Mouse (Mus musculus) limb, embryonic 15.5 days (tissue): ENCODE results near the gene Trim30c. TPM values are rescaled to one million over a fixed set of nuclear protein-coding genes. Genes with fewer than 3 reads are reported as not detected.
A peak's percentile ranks its signal among the peaks of the same experiment; 100 is the strongest.
"Not testable (repeated sequence)": the region's sequence is repeated elsewhere in the genome, so short reads cannot be mapped to it uniquely, and the experiment has no call there.

Experiments used
- ATAC-seq: fragments of 200-750 bp; cut with Nextera tagmentation; 2 replicates; pipeline ENCODE4 v1.8.0; 2017; ENCODE audit warnings: low read depth, moderate TSS enrichment; ENCODE audit not compliant: insufficient number of reproducible peaks, low FRiP score, low TSS enrichment
- H3K27ac ChIP-seq: fragments of 300-500 bp; sonication (generic); 2 replicates; pipeline ENCODE4 v1.5.1; 2015; ENCODE audit warnings: moderate library complexity, mild to moderate bottlenecking, inconsistent platforms
- H3K27me3 ChIP-seq: fragments of 300-500 bp; sonication (generic); 2 replicates; pipeline ENCODE4 v1.6.1; 2015; ENCODE audit warnings: inconsistent platforms
- H3K36me3 ChIP-seq: fragments of 300-500 bp; sonication (generic); 2 replicates; pipeline ENCODE4 v1.6.1; 2015; ENCODE audit warnings: inconsistent platforms
- H3K4me1 ChIP-seq: fragments of 300-500 bp; sonication (generic); 2 replicates; pipeline ENCODE4 v1.6.1; 2015; ENCODE audit warnings: inconsistent platforms
- H3K4me2 ChIP-seq: fragments of 300-500 bp; sonication (generic); 2 replicates; pipeline ENCODE4 v1.6.1; 2015; ENCODE audit warnings: mild to moderate bottlenecking, inconsistent platforms
- H3K4me3 ChIP-seq: fragments of 300-500 bp; sonication (generic); 2 replicates; pipeline ENCODE4 v1.5.1; 2015; ENCODE audit warnings: mild to moderate bottlenecking, inconsistent platforms
- H3K9ac ChIP-seq: fragments of 300-500 bp; sonication (generic); 2 replicates; pipeline ENCODE4 v1.6.1; 2015; ENCODE audit warnings: inconsistent platforms
- H3K9me3 ChIP-seq: fragments of 300-500 bp; sonication (generic); 2 replicates; pipeline ENCODE4 v1.6.1; 2016; ENCODE audit warnings: inconsistent platforms
- WGBS: fragments of 180-500 bp; shearing (Covaris S2); methylation state at CpG from one replicate; pipeline ENCODE4 v1.1.7; 2015; 5-methylcytosine and 5-hydroxymethylcytosine counted together
- polyA plus RNA-seq: library from polyadenylated mRNA; unstranded; fragments of >200 nt; fragmentation: Nextera tagmentation; extraction: Ambion mirVana; gene quantifications from 2 replicates; pipeline ENCODE4 v1.2.1, GENCODE M21; 2015

The Trim30c gene
- 0.14 and 0.36 TPM in 2 replicates for polyA plus RNA-seq

- WGBS: 66% methylated on average over 1 of the region's 1 CpGs
- no peaks in the 10 kb centered on the region for H3K36me3 ChIP-seq
- no peaks in the 10 kb centered on the region for H3K9me3 ChIP-seq
- no peak for ATAC-seq
- no peak within 1 kb of the TSS for H3K9ac ChIP-seq
- H3K4me2 ChIP-seq: no peak within 1 kb of the TSS
- H3K4me1 ChIP-seq: no peaks in the 10 kb centered on the region
- H3K4me3 ChIP-seq: no peak within 1 kb of the TSS
- H3K27me3 ChIP-seq: no peaks in the 10 kb centered on the region
- no peak within 1 kb of the TSS for H3K27ac ChIP-seq
Observed at GRCm38 (mm10) chr7:104400698-104401097, at the start of gene Trim30c. Trim30c (minus strand) TSS chr7:104400837.

- Histone ChIP-seq H3K27ac (no peak overlapping the region), H3K36me3 (no peaks in the 10 kb centered on the region), H3K9ac (no peak overlapping the region), H3K4me1 (no peaks in the 10 kb centered on the region), H3K9me3 (no peaks in the 10 kb centered on the region), H3K4me2 (no peak overlapping the region), H3K4me3 (no peak overlapping the region), H3K27me3 (no peaks in the 10 kb centered on the region)
- ATAC-seq: no peak
- WGBS: 50% methylated on average over 2 of the region's 2 CpGs
Observed at GRCm38 (mm10) chr7:104445961-104446645, 45.5 kb upstream of the Trim30c start.

- ATAC-seq: no peak
- H3K4me2 ChIP-seq: no peak overlapping the region
- H3K27ac ChIP-seq: no peak overlapping the region
- no peaks in the 10 kb centered on the region for H3K4me1 ChIP-seq
- H3K36me3 ChIP-seq: no peaks in the 10 kb centered on the region
- H3K27me3 ChIP-seq: no peaks in the 10 kb centered on the region
- no peak overlapping the region for H3K9ac ChIP-seq
- H3K9me3 ChIP-seq: no peaks in the 10 kb centered on the region
- H3K4me3 ChIP-seq: no peak overlapping the region
- WGBS: 88% methylated on average over 3 of the region's 3 CpGs
Observed at GRCm38 (mm10) chr7:104404460-104404950, 3.9 kb upstream of the Trim30c start.

- no peaks in the 10 kb centered on the region for H3K4me1 ChIP-seq
- no peak overlapping the region for H3K4me3 ChIP-seq
- H3K4me2 ChIP-seq: no peak overlapping the region
- H3K27me3 ChIP-seq: no peaks in the 10 kb centered on the region
- no peak overlapping the region for H3K27ac ChIP-seq
- no peaks in the 10 kb centered on the region for H3K36me3 ChIP-seq
- H3K9me3 ChIP-seq: no peaks in the 10 kb centered on the region
- no peak overlapping the region for H3K9ac ChIP-seq
- ATAC-seq: no peak
Observed at GRCm38 (mm10) chr7:104401140-104401539, 503 bp upstream of the Trim30c start.

- Histone ChIP-seq H3K27ac (no peak overlapping the region), H3K4me1 (no peaks in the 10 kb centered on the region), H3K9ac (no peak overlapping the region), H3K4me3 (no peak overlapping the region), H3K36me3 (no peaks in the 10 kb centered on the region), H3K4me2 (no peak overlapping the region), H3K27me3 (no peaks in the 10 kb centered on the region), H3K9me3 (no peaks in the 10 kb centered on the region)
- WGBS: 65% methylated on average over 1 of the region's 1 CpGs
- no peak for ATAC-seq
Observed at GRCm38 (mm10) chr7:104398492-104398891, 2.1 kb downstream of the Trim30c start.

GRCm38 (mm10) chr7:104369736-104370414 is 30.8 kb downstream of the Trim30c start, which contains the start of gene Trim30b:
Trim30b (minus strand) TSS chr7:104369884.
- Histone ChIP-seq H3K36me3 (no peaks in the 10 kb centered on the region), H3K4me3 (no peak within 1 kb of the TSS), H3K4me1 (no peaks in the 10 kb centered on the region), H3K27me3 (no peaks in the 10 kb centered on the region), H3K4me2 (no peak within 1 kb of the TSS), H3K9ac (no peak within 1 kb of the TSS), H3K27ac (no peak within 1 kb of the TSS), H3K9me3 (no peaks in the 10 kb centered on the region)
- WGBS: 72% methylated on average over 1 of the region's 1 CpGs
- ATAC-seq: no peak

GRCm38 (mm10) chr7:104366339-104366738 is 34.3 kb downstream of the Trim30c start:
- no peak for ATAC-seq
- Histone ChIP-seq H3K9me3 (no peaks in the 10 kb centered on the region), H3K27ac (no peak overlapping the region), H3K9ac (no peak overlapping the region), H3K4me1 (no peaks in the 10 kb centered on the region), H3K4me2 (no peak overlapping the region), H3K36me3 (no peaks in the 10 kb centered on the region), H3K4me3 (no peak overlapping the region), H3K27me3 (no peaks in the 10 kb centered on the region)

GRCm38 (mm10) chr7:104353600-104353967 is 47.1 kb downstream of the Trim30c start:
- Histone ChIP-seq H3K9ac (no peak overlapping the region), H3K27me3 (no peaks in the 10 kb centered on the region), H3K4me2 (peak overlapping the region; percentile 43; the same call in 1 of the 2 replicates), H3K27ac (0 out of 2 replicates have a peak overlapping the region, but pooled peaks have one; percentile 47), H3K4me3 (peak overlapping the region; percentile 46), H3K9me3 (no peaks in the 10 kb centered on the region), H3K4me1 (no peaks in the 10 kb centered on the region), H3K36me3 (no peaks in the 10 kb centered on the region)
- WGBS: 75% methylated on average over 2 of the region's 2 CpGs
- ATAC-seq: peak; percentile 12; the same call in 1 of the 2 replicates

GRCm38 (mm10) chr7:104352717-104353599 is 47.7 kb downstream of the Trim30c start, which contains the start of gene Trim12c:
Trim12c (minus strand) TSS chr7:104353362.
- Histone ChIP-seq H3K9me3 (no peaks in the 10 kb centered on the region), H3K4me3 (peak within 1 kb of the TSS; percentile 46), H3K27me3 (no peaks in the 10 kb centered on the region), H3K9ac (0 out of 2 replicates have a peak within 1 kb of the TSS, but pooled peaks have one; percentile 7), H3K27ac (peak within 1 kb of the TSS; percentile 69; the same call in 1 of the 2 replicates), H3K36me3 (no peaks in the 10 kb centered on the region), H3K4me2 (peak within 1 kb of the TSS; percentile 43), H3K4me1 (no peaks in the 10 kb centered on the region)
- 3% methylated on average over 14 of the region's 14 CpGs for WGBS
- ATAC-seq: peak; percentile 93

GRCm38 (mm10) chr7:104348043-104348442 is 52.6 kb downstream of the Trim30c start:
- H3K4me1 ChIP-seq, H3K27me3 ChIP-seq, H3K4me2 ChIP-seq, H3K9me3 ChIP-seq, ATAC-seq, H3K4me3 ChIP-seq, H3K36me3 ChIP-seq, H3K27ac ChIP-seq, H3K9ac ChIP-seq: not testable (repeated sequence)
- 84% methylated on average over 4 of the region's 4 CpGs for WGBS

- H3K4me2 ChIP-seq, H3K4me1 ChIP-seq, H3K9me3 ChIP-seq, H3K36me3 ChIP-seq, H3K9ac ChIP-seq, H3K4me3 ChIP-seq, ATAC-seq, H3K27me3 ChIP-seq, H3K27ac ChIP-seq: not testable (repeated sequence)
- WGBS: 95% methylated on average over 4 of the region's 4 CpGs
Observed at GRCm38 (mm10) chr7:104340744-104341143, 59.9 kb downstream of the Trim30c start.
